Mouse (Mus musculus): Measurements from ENCODE around the gene Ccr1.

The Ccr1 gene

DNA sequence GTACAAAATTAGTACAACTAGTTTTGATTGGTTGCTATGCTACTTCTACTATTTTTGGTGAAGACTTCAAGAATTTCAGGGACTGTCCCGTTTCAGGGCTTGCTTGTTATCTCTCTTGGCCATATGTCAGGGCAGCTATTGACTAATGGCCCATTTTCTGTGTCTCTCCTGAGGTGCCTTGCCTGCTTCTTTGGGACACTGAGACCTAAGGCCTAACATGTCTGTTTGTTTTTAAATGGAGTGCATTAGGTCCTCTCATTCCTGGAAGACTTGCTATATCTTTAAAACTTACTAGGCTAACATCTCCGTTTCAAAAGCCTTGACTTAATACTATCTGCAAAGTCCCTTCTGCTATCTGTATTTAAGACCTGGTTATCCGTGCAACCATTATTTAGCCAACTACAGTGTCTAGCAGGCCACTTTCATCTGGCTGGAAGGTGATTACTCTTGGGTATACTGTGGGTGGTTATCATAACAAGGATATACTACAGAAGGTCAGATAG lies 10.5 kb downstream of the Ccr1 start:
- in situ Hi-C loops (cut with MboI, MseI), result no loop called here

DNA sequence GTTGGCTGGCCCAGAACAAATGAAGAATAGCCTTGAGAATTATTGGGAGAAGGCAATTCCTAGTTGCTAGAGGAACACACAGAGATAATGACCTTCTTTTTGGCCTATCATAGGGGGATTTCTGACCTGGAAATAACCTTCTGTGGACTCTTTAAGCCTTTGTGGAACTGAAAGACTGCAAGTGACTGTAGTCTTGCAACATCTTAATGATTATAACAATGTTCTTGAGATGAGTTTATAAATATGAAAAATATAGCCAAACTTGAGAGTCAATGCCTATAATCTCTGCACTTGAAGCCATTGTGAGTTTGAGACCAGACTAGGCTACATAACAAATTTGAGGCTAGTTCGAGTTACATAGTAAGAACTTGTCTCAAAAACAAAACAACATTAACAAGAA lies 11.6 kb downstream of the Ccr1 start:
- in situ Hi-C loops (cut with MboI, MseI), result no loop called here

DNA sequence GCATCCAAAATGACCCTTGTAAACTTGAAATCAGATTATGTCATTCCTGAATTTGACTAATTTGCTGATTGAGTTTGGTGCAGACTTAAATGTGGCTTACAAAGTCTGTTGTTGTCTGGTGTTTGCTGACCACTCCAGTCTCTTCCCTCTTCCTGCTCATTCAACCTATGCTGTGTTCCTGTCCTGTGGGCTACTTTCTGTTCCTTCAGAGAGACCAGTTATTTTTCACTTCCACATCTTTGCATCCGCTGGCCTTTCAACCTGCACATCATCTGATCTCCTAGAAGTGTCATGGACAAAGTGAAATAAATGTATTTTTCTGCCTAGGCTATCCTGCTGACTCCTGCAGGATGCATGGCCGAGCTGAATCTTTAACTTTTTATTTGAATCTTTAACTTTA lies 14.9 kb downstream of the Ccr1 start:
- in situ Hi-C loops (cut with MboI, MseI), result no loop called here

DNA sequence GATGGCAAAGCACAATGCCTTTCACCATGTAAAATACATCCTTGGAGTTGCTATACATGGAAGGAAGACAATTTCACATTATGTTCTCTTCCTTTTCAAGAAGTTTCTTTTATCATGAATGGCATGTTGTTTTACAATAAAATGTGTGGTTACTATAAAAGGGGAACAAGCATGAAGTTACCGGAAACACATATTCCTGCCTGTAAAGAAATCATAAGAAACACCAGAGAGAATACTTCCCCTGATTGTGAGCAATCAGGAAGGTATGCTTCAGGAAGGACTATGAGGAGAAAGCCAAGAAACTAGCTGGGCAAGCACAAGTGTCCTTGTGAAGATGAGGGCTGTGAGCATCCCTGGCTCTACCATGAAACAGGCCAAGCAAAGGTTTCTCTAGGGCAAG lies 17.3 kb downstream of the Ccr1 start:
- in situ Hi-C loops (cut with MboI, MseI), result no loop called here

DNA sequence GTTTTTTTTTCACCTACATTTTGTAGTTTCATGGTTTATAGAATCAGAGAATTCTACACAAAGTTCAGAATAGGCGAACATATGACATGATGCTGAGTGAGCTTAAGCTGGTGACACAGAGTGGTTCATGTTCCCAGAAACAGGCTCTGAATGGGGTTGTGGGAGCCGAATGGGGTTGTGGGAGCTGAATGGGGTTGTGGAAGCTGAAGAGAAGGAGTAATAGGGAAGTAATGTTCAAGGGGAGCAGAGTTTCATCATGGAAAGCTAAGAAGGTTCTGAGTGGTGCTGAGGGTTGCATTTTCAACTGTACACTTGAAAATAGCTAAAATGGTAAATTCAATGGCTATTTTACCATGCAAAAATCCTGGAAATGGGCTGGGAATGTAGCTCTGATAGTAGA lies 19.1 kb downstream of the Ccr1 start:
- in situ Hi-C loops (cut with MboI, MseI), result loop anchor here (25.0 kb wide), 1 partner anchor 1712 kb away; no protein-coding TSS in a partner anchor

DNA sequence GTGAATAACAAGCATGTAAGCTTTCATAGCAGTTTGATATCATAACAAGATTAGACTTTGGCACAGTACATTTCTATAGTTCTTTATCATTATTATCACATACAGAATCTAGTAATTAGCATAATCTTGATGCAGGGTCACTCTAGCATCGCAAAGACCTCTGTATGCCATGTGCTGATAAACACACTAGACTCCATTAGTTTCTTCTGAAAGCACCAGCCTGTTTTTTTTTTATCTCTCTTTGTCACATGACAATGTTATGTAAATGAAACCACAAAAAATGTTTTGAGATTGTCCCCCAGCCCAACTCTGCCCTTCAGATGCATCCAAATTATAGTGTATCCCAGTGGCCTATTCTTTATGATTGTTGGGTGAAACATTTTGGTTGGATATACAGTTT lies 20.7 kb downstream of the Ccr1 start:
- in situ Hi-C loops (cut with MboI, MseI), result loop anchor here (25.0 kb wide), 1 partner anchor 1711 kb away; no protein-coding TSS in a partner anchor

DNA sequence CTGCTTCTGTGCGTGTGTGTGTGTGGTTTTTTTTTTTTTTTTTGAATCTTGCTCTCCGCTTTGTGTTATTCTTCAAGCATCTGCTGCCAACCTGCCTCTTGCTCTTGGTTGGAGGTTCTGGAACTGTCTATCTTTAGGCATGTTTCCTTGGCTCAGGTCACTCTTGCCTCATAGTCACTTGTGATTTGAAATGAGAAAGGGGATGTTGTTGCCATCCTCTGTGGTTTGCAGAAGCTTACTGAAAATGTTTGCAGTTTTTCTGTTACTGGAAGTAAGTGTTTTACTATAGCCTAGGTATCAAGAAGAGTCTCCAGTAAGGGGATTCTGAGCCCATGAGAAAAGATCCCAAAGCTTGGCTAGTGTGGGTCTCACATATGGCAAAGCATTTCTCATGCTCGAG lies 26.5 kb downstream of the Ccr1 start:
- in situ Hi-C loops (cut with MboI, MseI), result loop anchor here (25.0 kb wide), 1 partner anchor 1705 kb away; no protein-coding TSS in a partner anchor

DNA sequence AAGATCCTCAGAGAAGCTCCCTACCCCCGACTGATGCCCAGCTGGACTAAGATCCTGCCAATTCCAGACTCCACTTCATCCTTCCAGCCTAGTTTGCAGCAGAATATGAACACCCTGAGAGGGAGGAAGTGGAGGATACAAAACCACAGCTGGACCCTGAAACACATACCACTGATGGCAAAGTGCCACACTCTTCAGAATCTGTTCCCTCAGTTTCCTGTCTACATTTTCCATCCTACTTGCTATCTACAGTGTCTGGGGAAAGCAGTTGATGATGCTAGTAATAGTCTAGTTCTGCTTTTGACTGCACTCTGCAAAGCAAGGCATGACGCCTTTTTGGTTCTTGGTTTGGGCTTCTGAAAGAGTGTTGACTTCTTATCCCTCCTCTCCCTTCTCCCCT lies 27.2 kb downstream of the Ccr1 start:
- in situ Hi-C loops (cut with MboI, MseI), result loop anchor here (25.0 kb wide), 1 partner anchor 1704 kb away; no protein-coding TSS in a partner anchor

DNA sequence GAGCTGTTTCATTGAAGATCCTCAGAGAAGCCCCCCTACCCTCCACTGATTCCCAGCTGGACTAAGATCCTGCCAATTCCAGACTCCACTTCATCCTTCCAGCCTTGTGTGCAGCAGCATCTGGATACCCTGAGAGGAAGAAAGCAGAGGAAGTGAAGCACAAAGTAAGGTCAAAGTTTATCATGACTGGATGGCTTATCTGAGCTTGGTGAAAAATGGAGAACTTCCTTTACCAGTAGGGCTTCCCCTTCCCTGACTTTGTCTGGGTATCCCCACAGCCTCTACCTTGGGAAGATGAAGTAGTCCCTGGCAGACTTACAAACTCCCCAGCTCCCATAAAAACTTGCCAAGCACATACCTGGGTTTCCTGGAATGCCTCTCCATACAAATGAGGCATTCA lies 27.9 kb downstream of the Ccr1 start:
- in situ Hi-C loops (cut with MboI, MseI), result loop anchor here (25.0 kb wide), 1 partner anchor 1703 kb away; no protein-coding TSS in a partner anchor

DNA sequence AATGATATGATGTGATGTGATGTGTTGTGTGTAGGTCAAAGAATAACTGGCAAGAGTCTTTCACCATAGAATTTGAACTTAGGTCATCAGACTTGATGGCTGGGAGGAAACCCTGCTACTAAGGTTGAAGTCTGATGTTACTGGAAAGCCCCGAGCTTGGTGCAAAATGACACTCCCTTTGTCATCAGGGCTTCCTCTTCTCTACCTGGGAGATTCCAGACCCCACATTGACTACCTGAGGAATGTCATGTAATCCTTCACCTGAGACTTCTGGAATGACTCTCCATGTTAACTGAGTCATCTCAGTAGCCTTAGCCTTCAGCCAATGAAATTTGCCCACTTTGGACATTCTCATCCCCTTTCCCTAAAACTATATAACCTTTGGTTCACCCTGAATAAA lies 28.3 kb downstream of the Ccr1 start:
- in situ Hi-C loops (cut with MboI, MseI), result loop anchor here (25.0 kb wide), 1 partner anchor 1703 kb away; no protein-coding TSS in a partner anchor

DNA sequence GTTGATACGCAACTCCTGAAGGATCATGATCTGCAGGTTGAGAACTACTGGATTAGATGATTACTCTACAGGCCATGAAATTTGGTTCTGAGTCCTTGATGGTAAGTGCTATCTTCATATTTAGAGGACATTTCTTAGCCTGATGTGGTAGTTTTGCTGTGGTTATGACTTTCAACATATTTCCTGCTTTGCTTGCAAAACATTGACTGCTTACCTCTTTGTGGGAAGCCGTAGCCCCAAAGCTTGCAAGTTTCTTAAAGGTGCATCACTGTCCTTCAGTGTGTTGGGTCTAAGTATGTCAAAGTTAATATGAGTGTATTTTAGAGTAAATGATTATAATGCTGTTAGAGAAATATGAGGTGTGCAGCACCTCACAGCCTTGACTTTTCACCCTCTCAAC lies 30.5 kb downstream of the Ccr1 start:
- in situ Hi-C loops (cut with MboI, MseI), result loop anchor here (25.0 kb wide), 1 partner anchor 1701 kb away; no protein-coding TSS in a partner anchor

DNA sequence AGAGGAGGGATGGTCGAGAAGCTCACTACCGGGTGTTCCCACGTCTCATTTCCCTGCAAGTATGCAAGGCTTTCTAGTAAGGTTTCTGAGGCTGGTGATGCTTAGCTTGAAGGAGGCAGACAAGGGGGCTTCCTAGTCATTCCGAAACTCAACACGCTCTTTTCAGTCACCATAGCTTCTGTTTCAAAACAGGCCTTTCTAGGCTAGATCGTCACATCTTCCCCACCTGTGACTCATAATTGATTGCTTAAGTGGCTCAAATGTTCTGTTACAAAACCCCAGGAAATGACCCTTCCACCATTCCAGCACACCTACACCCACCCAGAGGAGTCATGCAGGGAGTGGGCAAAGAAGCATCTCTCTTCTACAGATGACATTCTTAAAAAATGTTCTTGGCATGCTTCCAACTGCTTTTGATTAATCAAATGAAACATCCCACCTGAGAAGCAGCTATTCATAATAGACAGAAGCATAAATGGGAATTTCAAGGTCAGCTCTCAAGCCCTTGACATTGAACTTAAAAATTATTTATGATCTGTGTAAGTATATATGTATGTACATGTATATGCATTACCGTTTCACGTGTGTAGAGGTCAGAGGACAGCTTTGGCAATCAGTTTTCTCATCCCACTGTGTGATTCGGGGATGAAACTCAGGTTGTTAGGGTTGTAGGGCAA lies 31.8 kb downstream of the Ccr1 start:
- in situ Hi-C loops (cut with MboI, MseI), result loop anchor here (25.0 kb wide), 1 partner anchor 1699 kb away; no protein-coding TSS in a partner anchor

DNA sequence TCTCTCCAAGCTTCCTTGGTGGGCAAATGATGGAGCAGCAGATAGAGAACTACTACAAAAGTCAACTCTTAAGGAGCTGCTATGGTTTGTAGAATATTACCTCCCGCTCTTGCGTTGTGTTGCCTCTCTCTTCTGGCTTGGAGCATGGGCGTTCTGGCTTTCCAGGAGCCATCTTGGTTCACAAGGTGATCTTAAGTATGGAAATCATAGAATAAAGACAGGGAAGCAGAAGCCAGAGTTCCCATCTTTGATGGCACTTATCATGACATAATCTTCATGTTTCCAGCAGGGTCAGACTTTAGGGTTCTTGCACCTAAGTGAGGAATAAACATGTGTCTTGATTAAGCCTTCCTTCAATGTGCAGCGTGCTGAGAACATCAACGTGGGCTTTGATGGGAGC lies 32.7 kb downstream of the Ccr1 start:
- in situ Hi-C loops (cut with MboI, MseI), result loop anchor here (25.0 kb wide), 1 partner anchor 1698 kb away; no protein-coding TSS in a partner anchor

DNA sequence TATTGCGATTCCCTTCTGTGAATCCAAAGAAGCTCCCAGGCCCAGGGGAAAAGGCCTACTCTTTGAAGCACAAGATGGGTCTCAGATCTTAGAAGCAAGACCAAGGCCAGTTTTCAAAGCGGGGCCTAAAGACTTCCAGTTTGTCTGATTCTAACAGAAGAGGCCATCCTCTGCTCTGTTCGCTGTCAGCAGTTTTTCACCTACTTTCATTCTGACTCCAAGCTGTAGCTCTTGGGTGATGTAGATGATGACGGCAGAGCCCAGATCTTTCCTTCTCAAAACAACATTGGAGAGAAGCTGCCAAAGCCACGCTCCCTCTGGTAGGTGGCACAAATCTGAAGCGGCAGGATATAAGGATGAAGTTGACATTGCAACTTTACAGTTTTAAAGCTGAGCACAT lies 33.1 kb downstream of the Ccr1 start:
- in situ Hi-C loops (cut with MboI, MseI), result loop anchor here (25.0 kb wide), 1 partner anchor 1698 kb away; no protein-coding TSS in a partner anchor

DNA sequence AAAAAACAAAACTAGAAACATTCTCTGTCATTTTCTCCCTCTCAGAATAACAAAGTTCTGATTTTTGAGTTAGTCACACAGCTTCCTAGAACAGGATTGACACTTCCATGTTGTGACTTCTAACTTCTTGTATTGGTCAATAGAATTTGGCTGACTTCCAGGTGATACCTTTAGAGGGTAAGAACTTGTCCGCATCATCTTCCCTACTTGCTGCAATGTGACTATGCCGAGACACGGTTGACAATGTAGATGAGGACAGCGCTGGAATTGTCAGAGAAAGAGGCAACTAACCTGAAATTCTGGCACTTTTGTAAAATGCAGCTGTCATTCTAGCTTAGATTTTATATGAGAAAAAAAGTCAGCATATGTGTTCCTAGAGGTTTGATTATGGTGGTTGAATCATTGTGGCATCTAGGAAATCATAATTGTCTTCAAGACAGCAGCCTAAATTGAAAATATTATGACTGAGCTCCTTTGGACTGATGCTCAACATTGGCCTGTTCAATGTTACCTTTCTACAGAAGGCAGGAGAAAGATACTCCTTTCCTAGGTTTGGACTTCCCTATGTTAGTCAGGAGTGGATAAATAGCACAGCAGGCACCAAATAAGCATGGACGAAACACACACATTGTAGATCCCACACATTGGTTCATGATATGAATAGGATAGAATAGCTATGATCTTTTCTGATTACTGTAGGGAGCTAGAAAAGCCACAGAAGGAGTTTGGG lies 34.6 kb downstream of the Ccr1 start:
- in situ Hi-C loops (cut with MboI, MseI), result loop anchor here (25.0 kb wide), 1 partner anchor 1697 kb away; no protein-coding TSS in a partner anchor

DNA sequence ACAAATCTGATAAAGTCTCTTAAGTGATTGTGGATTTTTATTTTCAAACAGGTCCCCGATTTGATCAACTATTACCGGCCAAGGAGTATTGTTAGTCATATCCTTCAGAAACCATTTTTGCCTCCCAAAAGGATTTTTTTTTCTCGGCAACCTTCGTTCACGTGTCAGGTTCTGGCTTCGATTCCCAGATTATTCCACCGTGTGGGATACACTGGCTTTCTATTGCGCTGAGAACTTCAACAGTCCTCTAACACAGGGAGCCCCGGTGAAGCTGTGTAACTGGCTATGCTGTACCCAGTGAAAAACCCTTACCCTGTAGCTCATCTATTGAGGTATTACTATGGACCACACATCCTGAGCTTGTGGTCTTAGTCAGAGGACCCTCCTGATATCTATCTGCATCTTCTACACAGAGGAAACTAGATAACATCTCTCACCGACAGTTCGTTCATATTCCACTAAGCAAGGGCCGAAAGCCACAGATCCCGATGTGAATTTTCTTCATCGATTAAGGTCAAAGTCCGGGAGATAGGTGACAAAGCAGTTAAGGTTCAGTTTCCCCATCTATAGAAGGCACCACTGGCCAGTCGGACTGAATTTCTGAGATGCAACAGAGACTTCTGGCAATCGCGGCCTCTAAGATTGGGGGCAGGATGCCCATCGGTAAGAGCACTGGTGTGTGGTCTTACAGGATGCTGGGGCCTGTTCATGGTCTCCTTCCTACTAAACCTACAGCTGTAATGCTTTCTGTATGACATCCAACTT lies 35.4 kb downstream of the Ccr1 start:
- in situ Hi-C loops (cut with MboI, MseI), result loop anchor here (25.0 kb wide), 1 partner anchor 1696 kb away; no protein-coding TSS in a partner anchor

DNA sequence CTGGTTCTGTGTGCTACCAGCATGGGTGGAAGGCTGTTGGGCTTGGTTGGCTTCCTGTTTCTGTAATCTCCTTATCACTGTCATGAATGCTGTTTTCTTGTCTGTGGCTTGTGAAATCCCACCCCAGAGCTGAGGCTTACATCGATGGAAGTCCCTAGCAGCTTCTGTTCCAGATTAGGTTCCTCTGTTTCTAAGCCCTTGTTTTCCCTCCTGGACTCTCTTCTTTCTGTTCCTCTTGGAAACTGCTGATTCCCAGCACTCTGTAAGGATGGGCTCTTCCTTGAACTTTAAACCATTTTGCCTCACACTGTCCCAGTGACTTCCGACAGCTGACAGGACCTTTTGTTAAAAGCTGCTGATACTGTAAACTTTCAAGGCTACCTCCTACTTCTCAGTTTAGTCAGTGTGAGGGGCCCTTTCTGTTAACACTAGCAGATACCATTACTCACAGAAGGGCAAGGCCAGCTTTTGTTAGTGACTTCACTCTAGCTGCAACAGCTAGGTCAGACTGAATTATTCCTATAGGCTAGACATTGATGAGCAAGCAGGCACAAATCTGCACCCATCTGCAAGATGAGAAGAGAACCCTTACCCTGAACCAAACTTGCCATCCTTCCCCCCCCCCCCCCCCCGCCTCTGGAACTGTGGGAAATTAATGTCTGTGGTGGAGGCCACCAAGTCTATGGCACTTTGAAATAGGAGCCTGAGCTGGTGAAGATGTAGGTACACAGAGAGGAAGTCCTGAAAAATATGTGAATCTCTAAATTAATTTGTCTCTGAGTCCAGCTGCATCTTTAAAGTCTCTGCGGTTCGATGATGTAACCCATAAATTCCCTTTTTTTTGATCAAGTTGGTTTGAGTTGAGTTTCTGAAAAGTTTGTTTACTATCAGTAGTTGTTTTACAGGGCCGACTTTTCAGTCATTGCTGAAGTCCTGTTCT lies 36.5 kb downstream of the Ccr1 start:
- in situ Hi-C loops (cut with MboI, MseI), result loop anchor here (25.0 kb wide), 1 partner anchor 1695 kb away; no protein-coding TSS in a partner anchor

DNA sequence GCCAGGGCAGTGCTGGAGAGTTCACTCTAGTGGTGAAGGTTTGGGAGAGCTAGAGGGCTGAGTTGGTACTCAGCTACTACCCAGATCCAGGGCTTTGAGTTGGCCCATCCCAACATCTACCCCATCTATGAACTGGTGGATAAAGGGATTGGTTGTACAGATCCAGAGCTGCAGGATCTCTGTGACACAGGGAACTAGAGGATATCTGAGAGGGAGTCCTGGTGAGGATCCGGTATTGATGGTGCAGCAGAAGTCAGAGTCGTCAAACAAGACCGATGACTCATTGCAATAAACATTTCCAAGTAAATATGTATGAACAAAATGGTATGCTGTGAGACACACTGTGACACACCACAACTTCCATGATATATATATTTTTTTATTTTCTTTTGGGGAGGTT lies 37.6 kb downstream of the Ccr1 start:
- in situ Hi-C loops (cut with MboI, MseI), result loop anchor here (25.0 kb wide), 1 partner anchor 1694 kb away; no protein-coding TSS in a partner anchor

DNA sequence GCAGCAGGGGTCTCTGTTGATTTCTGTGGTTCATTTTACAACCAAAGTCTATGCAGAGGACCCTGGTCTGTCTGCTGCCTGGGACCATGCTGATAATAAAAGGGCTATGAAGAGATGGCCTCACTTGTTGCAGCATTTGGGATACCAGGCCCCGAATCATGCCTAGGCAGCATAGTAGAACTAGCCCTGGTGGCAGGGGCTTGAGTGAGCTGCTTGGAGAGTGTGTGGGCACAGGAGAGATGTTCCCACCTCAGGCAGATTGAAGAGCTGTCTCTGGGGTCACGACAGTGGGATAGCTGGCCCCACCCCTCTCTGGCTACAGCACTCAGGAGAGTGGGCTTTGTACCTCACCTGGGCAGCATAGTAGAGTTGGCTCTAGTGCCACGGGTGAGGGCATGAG lies 38.0 kb downstream of the Ccr1 start:
- in situ Hi-C loops (cut with MboI, MseI), result loop anchor here (25.0 kb wide), 1 partner anchor 1693 kb away; no protein-coding TSS in a partner anchor

DNA sequence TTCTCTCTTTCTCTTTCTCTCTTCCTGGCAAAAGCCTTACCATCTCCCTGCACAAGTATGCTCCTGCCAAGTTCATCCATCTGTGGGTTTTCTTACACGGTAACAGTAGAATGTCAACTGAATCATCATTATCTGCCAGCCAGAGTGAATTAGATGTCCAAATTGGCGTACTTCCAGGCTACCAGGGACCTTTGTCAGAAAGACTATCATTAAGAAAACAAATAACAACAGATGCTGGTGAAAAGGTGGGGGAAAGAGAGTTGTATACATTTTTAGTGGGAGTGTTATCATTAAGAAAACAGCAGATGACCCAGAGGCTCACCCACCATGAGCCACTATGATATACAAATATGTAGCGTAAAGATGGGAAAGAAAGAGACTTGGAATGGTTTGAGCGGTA lies 38.6 kb downstream of the Ccr1 start:
- in situ Hi-C loops (cut with MboI, MseI), result loop anchor here (5.0 to 25.0 kb wide), 7 partner anchors 63 to 1693 kb away; no protein-coding TSS in a partner anchor

Data from T-helper 1 cell (primary cell).